In genomic region chr15:103239130-103239684, GRCm38 (mm10) we compare ENCODE assay signal across 1 mouse cellular context.
TF ChIP-seq lines count a peak whose summit lies in the region.

No protein-coding gene starts in this region.

TF ChIP-seq in CH12.LX, 34 proteins besides CTCF, POLR2A, EP300 and RAD21 (continued from another document):
- peak; percentile 17; the same call in 1 of the 2 replicates for TF ChIP-seq TCF12 (IDR thresholded peaks at IDR 0.05; ENCODE audit: low read depth, low read length)
- peak; percentile 15; the same call in 1 of the 2 replicates for TF ChIP-seq MYC (IDR thresholded peaks at IDR 0.05; ENCODE audit: low read depth, low read length)
- 0 out of 2 replicates have a peak, but pooled peaks have one; percentile 7 for TF ChIP-seq ETS1 (conservative IDR thresholded peaks at IDR 0.05; ENCODE audit: low read depth, low read length)
- TF ChIP-seq USF1 (IDR thresholded peaks at IDR 0.05; ENCODE audit: low read depth, low read length): no peak
- 0 out of 2 replicates have a peak, but pooled peaks have one; percentile 39 for TF ChIP-seq ELF1 (IDR thresholded peaks at IDR 0.05; ENCODE audit: low read depth, low read length)
- no peak for TF ChIP-seq NRF1 (IDR thresholded peaks at IDR 0.05; ENCODE audit: low read depth, low read length)
- TF ChIP-seq MXI1 (IDR thresholded peaks at IDR 0.05; ENCODE audit: low read depth, low read length): no peak
- no peak for TF ChIP-seq BHLHE40 (IDR thresholded peaks at IDR 0.05; ENCODE audit: low read depth, low read length)
- no peak for TF ChIP-seq IRF4 (IDR thresholded peaks at IDR 0.05; ENCODE audit: low read depth, low read length)
- no peak for TF ChIP-seq GABPA (IDR thresholded peaks at IDR 0.05; ENCODE audit: insufficient replicate concordance, low read depth, low read length)
- TF ChIP-seq ZNF384 (IDR thresholded peaks at IDR 0.05; ENCODE audit: low read depth, low read length): no peak
- TF ChIP-seq ZMIZ1 (IDR thresholded peaks at IDR 0.05; ENCODE audit: low read depth, low read length): peak; percentile 44; the same call in 1 of the 2 replicates
- no peak for TF ChIP-seq NELFE (IDR thresholded peaks at IDR 0.05; ENCODE audit: low read depth, low read length)
- peak; percentile 74 for TF ChIP-seq SIN3A (IDR thresholded peaks at IDR 0.05; ENCODE audit: low read length)
TF ChIP-seq in CH12.LX: peak in this region for 13.
